Mouse (Mus musculus) bone marrow macrophage, adult 2 months (primary cell): ENCODE data around the gene Inpp5b.

Source experiments
- CTCF ChIP-seq: IDR thresholded peaks from 2 replicates; pipeline ENCODE4 v1.5.1; 2012; ENCODE audit warnings: low read depth, mild to moderate bottlenecking, low read length, moderate library complexity
- POLR2A ChIP-seq: IDR thresholded peaks from 2 replicates; pipeline ENCODE4 v1.6.1; 2012; ENCODE audit warnings: mild to moderate bottlenecking, low read depth, low read length, borderline replicate concordance

- TF ChIP-seq CTCF (no peak), POLR2A (no peak)
Observed at GRCm38 (mm10) chr4:124817803-124818202, 76.2 kb downstream of the Inpp5b start.
